In genomic region chr16:22009596-22009995, GRCm38 (mm10) we compare ENCODE assay signal across 8 mouse cellular contexts. TPM values are rescaled to one million over a fixed set of nuclear protein-coding genes. Genes with fewer than 3 reads are reported as not detected.
DNase-seq lines count a peak whose midpoint lies in the region; ATAC-seq lines count a peak whose summit lies in the region.

No protein-coding gene starts in this region.

- H3K9me3 ChIP-seq in hindbrain, embryonic 15.5 days = no peaks in the 10 kb centered on the region
- no peaks in the 10 kb centered on the region for H3K9me3 ChIP-seq in megakaryocyte, embryonic 14.5 days

- H3K9ac ChIP-seq in hindbrain, embryonic 15.5 days = peak overlapping the region; percentile 96

- peaks cover 18% of the 10 kb centered on the region for H3K4me1 ChIP-seq in hindbrain, embryonic 15.5 days (replicated peaks)
- peaks cover 42% of the 10 kb centered on the region for H3K4me1 ChIP-seq in megakaryocyte, embryonic 14.5 days

- DNase-seq in kidney, postnatal 36 days = peak; percentile 48 to 75
- DNase-seq in kidney, postnatal 14 days = no peak
- peak; percentile 47 for DNase-seq in c-Kit-positive CD71-positive TER-119-positive erythroid progenitor cells, embryonic 14.5 days (ENCODE audit: low spot score)
- DNase-seq in urinary bladder, postnatal 25 days (ENCODE audit: low spot score) = no peak
- DNase-seq in frontal cortex, adult 2 months (ENCODE audit: extremely low spot score in 1 of 2, low spot score in 1 of 2) = no peak
- no peak for DNase-seq in right cerebral cortex, postnatal 10 days (ENCODE audit: low spot score in 2 of 2)

- no peaks in the 10 kb centered on the region for H3K27me3 ChIP-seq in hindbrain, embryonic 15.5 days
- peaks cover 4% of the 10 kb centered on the region for H3K27me3 ChIP-seq in megakaryocyte, embryonic 14.5 days (replicated peaks)

- WGBS in hindbrain, embryonic 15.5 days = 0% methylated on average over 51 of the region's 51 CpGs

- H3K27ac ChIP-seq in hindbrain, embryonic 15.5 days (replicated peaks) = peak overlapping the region; percentile 88

- peak; percentile 75 for ATAC-seq in hindbrain, embryonic 15.5 days (ENCODE audit: low FRiP score, low read depth)

- H3K4me2 ChIP-seq in hindbrain, embryonic 15.5 days = peak overlapping the region; percentile 69

- H3K36me3 ChIP-seq in hindbrain, embryonic 15.5 days = no peaks in the 10 kb centered on the region
- H3K36me3 ChIP-seq in megakaryocyte, embryonic 14.5 days (replicated peaks; ENCODE audit: low read length) = peaks cover 17% of the 10 kb centered on the region

- peak overlapping the region; percentile 100 for H3K4me3 ChIP-seq in hindbrain, embryonic 15.5 days
- peak overlapping the region; percentile 98 for H3K4me3 ChIP-seq in megakaryocyte, embryonic 14.5 days (replicated peaks)

RNA-seq across cellular contexts. Expression of gene Senp2, which starts 0.3 kb away (rescaled TPM):
- 47.2 and 48.2 TPM in 2 replicates for polyA plus RNA-seq in hindbrain, embryonic 15.5 days (2015; fragmentation: Nextera tagmentation; extraction: Ambion mirVana)
- polyA plus RNA-seq in megakaryocyte, embryonic 14.5 days (2012; ENCODE audit: insufficient read depth, low replicate concordance) = 1.5 and 2.7 TPM in 2 replicates
- polyA plus RNA-seq in frontal cortex, adult 2 months (2012; rRNA removed) = 59.8 and 60.1 TPM in 2 replicates

RNA-seq across cellular contexts. Expression of gene Liph, which starts 14.1 kb away (rescaled TPM):
- polyA plus RNA-seq in hindbrain, embryonic 15.5 days (2015; fragmentation: Nextera tagmentation; extraction: Ambion mirVana) = 0.24 and 0.40 TPM in 2 replicates
- polyA plus RNA-seq in megakaryocyte, embryonic 14.5 days (2012; ENCODE audit: insufficient read depth, low replicate concordance) = not detected in 2 replicates
- polyA plus RNA-seq in frontal cortex, adult 2 months (2012; rRNA removed) = 0.71 and 1.8 TPM in 2 replicates

Comparison
In these comparisons a context has a peak if more than half of its experiments do, and no peak if none do; other contexts are left out.
1. DNase-seq: peak in kidney, postnatal 36 days (2 of 2) and c-Kit-positive CD71-positive TER-119-positive erythroid progenitor cells, embryonic 14.5 days (single experiment); none in kidney, postnatal 14 days (single experiment), urinary bladder, postnatal 25 days (single experiment), frontal cortex, adult 2 months (0 of 2) and right cerebral cortex, postnatal 10 days (0 of 2).
2. RNA of gene Senp2, which starts 0.3 kb away (polyA plus RNA-seq): 59.8 to 60.1 TPM in frontal cortex, adult 2 months and 47.2 to 48.2 TPM in hindbrain, embryonic 15.5 days; 1.5 to 2.7 TPM in megakaryocyte, embryonic 14.5 days; every median in the first group is over 10 times any median in the second.